Mouse (Mus musculus): ENCODE results near the gene Rnf146.

DNA sequence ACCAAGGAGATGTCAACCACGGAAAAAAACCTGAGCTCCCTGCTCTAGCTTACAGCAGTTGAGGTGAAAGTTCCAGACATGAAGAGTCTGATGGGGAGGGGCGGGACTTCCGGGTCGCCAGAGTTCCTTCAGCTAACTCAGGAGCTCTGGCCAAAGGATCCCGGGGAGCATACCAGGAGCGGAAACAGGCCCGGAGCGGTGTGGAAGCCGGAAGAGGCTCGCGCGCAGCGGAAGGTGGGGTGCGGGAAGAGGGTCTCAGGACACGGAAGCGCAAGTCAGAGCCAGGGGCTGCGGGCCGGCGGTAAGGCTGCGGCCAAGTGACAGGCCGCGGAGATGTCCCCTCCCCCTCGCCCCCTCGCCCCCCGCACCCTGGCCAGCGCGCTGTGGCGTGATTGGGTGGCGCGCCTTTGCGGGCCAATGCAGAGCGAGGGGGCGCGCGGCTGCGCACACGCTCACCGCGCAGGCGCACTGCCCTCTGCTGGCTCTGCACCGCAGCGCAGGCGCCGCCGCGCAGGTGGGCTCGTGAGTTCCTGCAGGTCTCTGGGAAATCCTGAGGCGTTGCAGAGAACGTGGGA is 49.1 kb downstream of the Rnf146 start, which contains the start of gene Echdc1:
- TF ChIP-seq EP300 (IDR thresholded peaks at IDR 0.05; ENCODE audit: low read depth) (0 out of 2 replicates have a peak, but pooled peaks have one; percentile 8), CTCF (IDR thresholded peaks at IDR 0.05; ENCODE audit: low read depth) (peak; percentile 93)
